Mouse (Mus musculus) CD4-positive helper T cell, adult 2 months (primary cell): ENCODE data around the gene Tbx18.

Source experiments
- DNase-seq: peaks from one replicate; pipeline ENCODE4 v3.0.0-alpha.2; 2012; ENCODE audit warnings: low read depth, missing footprints, low spot score

Gene Tbx18

DNA sequence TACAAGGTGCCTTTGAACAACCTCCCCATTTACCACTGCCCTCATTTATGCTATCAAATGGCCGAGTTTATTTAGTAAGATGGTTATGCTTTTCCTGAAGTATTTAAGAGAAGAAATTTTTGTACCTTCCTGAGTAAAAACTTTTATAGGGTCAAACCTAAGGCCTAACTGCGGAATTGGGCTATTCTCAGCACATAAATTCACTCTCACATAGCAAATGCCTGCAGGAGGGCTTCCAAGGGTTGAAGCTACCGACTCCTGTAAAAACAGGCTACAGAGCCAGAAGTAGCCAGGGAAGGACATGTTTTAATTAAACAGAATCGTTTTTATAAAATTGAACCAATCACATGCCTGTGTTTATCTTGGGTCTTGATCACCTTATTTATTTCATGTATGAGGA lies 20.7 kb downstream of the Tbx18 start:
- no peak for DNase-seq

DNA sequence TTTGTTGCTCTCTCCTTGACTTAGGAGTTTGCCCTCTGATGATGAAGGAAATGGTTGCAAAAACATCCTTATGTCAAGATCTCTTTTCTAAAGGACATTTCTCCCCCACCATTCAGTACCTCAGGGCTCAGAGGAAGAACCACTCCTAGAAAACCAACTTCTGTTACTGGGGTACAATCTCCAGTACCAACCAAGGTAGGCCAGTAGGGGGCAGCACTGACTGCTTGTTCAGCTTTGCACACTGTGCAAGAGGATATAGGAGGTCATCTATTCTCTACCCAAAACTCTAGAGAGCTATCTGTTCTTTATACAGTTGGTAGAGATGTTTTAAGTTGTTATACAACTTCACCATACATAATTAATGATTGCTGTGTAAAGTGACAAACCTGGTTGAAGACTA lies 22.9 kb downstream of the Tbx18 start:
- DNase-seq: no peak

DNA sequence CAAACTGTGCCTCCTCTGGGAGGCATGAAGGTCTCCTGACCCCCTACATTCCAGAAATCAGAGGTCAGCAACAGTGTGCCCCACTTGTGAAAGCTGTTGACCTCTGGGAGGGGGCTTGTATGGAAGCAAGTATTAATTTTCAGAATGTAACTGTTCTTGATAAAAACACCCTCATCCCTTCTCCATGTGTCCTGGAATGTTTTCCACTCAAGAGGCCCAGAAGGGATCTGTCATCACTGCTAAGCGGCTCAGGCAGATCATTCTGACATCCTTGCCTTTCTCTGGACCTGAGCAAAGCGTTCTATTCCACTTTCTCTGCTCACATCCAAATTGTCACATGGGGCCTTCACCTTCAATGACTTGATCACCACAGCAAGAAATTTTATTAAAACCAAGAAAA lies 28.8 kb downstream of the Tbx18 start:
- DNase-seq: no peak

DNA sequence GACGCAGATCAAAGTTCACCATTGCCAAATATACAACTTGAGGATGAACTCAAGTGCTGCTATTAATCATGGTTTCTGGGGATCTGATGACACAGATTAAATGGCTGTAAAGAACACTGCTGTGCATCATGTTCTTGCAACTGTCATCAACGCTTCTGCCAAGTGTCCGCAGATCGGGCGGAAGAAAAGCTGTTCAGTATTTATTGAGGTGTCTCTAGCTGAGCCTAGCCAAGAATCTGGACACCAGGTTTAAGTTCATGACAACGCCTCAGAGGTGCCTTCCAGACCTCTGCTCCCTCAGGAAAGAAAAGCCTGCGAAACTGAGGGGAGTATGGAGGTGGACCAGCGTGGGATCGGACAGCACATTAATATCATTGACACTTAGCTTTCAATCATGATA lies 44.1 kb downstream of the Tbx18 start:
- DNase-seq: no peak

DNA sequence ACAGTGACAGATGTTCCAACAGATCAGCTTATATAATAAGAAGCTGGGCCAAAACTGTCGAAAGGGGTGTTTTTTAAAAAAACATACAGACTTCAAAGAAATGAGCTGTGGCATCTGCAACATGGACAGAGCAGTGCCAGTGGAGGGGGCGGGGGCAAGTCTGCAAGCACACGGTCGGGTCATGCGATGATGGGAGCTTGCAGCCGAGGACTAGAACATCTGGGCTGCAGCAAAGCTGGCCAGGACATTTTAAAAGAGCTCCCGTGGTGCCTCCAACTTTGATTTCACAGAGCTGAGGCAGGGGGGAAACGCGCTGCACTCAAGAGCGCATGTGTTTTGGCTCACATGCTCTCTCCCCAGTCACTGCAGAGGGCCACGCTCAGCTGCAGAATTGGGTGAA lies 48.8 kb downstream of the Tbx18 start:
- no peak for DNase-seq
